Mouse (Mus musculus): ENCODE measurements around the gene B9d2.

Gene B9d2

DNA sequence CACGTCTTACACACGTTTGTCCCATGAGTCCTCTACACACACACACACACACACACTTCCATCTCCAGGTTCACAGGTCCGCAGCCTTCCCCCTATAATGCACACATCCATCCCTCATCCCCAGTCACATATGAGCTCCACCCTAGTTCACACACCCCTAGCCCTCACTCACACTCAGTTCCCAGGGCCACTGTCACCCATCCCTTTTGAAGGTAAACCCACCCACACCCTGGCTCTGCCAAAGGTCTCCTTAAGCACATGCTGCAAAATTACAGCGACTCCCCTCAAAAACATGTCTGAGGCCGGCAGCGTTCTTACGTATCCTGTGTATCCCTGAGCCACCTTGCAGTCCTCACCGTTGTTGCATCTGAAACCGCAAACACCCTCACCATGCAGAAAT, 6.3 kb upstream of the B9d2 start:
- DNase-seq (ENCODE audit: low read depth, low spot score): no peak

DNA sequence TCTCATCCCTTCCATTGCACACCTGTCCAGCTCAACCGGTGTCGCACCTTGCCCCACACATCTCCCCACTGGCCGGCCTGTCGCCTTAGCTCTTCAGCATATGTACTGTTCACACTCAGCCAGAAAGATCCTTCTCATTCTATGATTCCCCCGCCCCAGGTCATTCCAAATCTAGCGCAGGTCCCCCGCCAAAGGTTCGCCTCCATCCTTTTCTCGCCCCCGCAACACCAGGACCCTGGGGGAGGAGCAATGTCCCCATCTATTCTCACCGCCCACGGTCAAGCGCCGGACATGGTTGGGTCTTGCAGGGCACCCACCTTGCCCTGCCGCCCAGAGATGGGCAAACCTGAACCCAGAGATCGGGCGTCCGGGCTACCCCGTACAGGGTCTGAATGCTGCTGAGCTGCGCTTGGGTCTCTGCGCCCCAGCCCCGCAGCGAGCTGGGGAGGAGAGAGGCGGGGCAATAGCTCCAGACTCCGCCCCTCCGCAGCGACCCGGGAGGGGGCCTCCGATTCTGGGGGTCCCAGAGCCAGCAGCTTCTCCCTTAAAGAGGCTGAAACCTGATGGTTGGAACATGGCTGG, 5.8 kb upstream of the B9d2 start, which contains the start of gene Tmem91:
Gene Tmem91 (minus strand): TSS at position 448 of the 582 bp plus-strand sequence.
- no peak for DNase-seq (ENCODE audit: low read depth, low spot score)

DNA sequence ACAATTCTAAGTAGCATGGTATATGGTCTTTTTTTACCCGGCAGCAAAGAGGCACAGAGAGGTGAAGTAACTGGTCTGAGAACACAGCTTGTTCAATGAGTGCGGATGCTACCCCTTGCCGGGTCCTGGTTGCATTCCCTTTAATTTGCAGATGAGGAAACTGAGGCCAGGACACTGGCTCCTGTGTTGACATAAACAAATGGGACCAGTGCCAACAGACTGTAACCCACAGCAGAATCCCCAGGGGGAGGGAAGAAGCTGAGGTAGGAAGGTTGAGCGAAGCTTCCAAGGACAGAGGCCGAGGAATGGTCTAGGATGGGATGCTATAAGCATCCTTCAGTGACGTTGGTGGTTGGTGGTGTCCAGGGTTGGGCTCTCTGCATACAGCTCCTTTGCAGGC, 5.2 kb upstream of the B9d2 start:
- no peak for DNase-seq (ENCODE audit: low read depth, low spot score)

DNA sequence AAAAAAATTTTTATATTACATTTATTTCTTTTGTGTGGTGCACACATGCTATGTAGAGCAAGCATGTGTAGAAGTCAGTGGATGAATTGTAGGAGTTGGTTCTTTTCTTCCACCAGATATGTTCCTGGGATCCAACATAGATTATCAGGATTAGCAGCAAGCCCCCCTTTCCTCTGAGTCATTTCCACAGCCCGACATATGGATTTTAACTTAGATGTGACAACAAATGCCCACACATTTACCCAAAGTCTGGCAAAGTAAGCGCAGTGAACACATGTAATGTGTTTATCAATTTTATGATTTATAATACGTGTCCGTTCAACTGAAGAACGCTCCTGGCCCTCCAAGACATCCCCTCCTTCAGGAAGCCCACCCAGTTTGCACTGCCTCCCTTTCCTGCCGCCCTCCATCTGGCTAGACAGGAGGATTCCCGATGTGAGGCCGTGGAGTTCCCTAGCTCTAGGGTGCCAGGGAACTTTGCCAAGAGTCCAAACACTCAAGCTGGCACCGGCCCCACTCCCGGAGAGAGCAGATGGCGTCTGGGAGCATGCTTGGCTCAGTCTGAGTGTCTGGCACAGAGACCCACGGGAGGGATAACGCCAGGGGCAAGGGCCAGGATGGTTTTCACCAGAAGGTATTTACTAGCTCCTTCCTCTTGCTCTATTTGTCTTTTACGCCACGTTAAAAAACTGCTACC, 4.3 kb upstream of the B9d2 start:
- peak; percentile 76 for DNase-seq (ENCODE audit: low read depth, low spot score)

DNA sequence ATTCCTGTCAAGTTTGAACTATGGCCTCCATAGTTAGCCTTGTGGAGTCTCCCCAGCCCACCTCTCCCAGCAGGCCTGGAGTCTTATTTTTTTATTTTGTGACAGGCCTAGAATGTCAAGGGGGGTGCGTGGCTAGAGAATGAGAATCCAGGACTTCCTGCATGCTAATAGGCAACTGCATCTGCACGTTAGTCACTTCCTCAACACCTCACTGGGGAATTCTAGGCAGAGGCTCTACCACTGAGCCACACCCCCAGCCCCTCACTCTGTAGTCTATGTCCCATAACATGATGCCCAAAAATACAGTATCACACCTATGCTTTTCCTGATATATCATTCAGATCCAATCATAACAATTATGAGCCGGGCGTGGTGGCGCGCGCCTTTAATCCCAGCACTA, 3.6 kb upstream of the B9d2 start:
- no peak for DNase-seq (ENCODE audit: low read depth, low spot score)

DNA sequence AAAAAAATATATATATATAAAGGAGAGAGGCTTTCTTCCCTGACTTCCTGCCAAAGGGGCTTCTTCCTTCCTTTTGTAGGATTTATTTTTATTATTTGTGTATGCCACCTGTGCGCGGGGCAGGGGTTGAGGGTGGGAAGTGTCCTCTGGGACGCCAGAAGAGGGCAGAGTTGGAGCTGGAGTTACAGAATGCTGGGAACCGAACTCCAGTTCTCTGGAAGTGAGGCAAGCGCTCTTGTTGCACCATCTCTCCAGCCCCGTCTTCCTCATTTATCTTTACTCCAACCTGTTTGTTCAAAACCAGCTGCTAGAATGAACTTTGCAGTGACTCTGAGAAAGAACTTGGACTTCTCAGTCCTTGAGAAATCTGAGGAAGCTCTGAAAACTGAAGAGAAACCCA, 609 bp upstream of the B9d2 start:
- DNase-seq (ENCODE audit: low read depth, low spot score): no peak

DNA sequence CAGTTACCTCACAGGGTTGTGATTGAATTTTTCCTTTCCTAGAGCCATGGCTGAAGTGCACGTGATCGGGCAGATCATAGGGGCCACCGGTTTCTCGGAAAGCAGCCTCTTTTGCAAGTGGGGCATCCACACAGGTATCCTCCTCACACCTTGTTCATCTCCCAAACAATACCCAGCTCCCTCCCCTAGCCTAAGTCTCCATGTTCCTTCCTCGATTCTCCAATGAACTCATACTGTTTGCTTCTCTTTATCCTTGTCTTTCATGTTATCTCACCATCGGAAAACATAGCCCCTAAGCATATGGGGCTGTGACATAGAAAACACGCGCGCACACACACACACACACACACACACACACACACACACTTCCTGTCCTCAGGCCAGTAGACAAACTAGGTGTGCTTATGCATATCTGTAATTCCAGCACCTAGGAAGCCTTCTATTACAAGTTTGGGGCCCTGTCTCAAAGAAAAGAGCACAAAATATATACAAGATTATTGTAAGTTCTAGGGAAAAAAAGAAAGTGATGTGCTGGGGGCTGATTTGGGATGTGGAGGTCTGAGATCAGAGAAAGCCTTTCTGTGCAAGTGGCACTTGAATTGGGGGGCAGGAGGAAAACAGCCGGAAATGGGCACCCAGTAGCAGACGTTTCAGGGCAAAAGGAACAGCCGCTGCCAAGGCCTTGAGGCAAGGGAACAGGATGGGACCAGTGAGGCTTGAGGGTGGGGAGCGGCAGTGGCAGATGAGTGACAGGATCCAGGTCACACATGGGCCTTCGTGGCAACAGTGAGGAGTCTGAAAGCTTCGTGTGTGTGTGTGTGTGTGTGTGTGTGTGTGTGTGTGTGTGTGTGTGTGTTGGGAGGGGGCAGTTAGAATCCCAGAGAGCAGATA, 1.0 kb downstream of the B9d2 start:
- DNase-seq (ENCODE audit: low read depth, low spot score): no peak

DNA sequence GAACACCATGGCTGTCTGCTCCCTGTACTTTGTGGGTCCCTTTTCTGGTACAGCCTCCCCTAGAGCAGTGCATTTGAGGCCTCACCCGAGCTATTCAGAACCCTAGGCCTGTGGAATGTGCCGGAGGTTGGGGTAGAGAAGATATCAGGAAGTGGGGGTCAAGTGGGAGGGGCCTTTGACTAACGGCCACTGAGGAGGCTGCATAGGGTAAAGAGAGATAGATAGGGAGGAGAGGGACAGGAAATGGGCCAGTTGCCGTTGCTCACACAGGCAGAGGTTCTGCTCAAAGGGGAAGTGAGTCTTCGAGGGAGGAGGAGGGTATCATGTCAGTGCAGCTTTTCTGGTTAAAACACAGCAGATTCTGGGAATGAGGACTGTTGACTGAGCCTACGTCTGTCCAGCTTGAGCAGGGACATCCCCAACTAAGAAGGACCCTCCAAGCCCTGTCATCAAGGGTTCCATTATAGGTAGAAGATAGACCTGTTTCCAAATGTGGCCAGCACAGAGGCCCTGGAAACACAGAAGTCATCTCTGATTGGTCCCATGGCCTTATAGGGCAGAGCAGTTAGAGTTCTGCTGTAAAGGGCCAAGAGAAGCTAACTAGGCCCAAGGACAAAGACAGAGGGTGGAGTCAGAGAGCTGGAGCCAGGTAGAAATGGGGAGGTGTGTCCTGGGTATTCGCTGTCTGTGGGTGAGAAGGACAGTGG, 3.0 kb downstream of the B9d2 start:
- DNase-seq (ENCODE audit: low read depth, low spot score): no peak

DNA sequence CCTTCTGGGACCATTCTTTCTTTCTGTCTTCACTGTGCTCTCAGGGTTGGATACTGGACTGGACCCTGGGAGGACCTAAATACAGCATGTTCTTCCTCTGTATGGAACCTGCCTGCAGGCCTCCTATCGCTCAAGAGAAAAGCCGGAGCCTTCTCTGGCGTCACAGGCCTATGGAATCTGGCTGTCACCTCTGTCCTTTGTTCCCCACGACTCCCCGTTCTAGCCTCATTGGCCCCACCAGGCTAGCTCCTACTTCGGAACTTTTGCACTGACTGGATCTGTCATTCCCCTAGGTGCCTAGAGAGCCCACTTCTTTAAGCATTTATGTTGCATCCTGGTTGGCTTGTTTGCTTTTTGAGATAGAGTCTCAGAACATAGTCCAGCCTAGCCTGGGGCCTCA, 4.1 kb downstream of the B9d2 start:
- DNase-seq (ENCODE audit: low read depth, low spot score): no peak

DNA sequence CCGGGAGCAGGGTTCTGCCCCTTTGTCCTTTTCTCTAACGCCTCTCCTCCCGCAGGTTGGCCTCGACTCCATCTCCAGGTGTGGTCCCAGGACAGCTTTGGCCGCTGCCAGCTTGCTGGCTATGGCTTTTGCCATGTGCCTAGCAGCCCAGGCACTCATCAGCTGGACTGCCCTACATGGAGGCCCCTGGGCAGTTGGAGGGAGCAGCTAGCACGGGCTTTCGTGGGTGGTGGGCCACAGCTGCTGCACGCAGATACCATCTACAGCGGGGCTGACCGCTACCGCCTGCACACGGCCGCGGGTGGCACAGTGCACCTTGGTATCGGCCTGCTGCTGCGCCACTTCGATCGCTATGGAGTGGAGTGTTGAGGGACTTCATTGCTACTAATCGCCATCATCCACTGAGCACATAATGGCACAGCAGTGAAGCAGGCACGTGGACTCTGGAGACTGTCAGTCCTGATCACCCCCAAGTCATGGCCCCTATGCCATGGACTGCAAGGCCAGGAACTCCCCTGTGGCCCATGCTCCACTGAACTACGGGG, 5.4 kb downstream of the B9d2 start:
- DNase-seq (ENCODE audit: low read depth, low spot score): no peak

DNA sequence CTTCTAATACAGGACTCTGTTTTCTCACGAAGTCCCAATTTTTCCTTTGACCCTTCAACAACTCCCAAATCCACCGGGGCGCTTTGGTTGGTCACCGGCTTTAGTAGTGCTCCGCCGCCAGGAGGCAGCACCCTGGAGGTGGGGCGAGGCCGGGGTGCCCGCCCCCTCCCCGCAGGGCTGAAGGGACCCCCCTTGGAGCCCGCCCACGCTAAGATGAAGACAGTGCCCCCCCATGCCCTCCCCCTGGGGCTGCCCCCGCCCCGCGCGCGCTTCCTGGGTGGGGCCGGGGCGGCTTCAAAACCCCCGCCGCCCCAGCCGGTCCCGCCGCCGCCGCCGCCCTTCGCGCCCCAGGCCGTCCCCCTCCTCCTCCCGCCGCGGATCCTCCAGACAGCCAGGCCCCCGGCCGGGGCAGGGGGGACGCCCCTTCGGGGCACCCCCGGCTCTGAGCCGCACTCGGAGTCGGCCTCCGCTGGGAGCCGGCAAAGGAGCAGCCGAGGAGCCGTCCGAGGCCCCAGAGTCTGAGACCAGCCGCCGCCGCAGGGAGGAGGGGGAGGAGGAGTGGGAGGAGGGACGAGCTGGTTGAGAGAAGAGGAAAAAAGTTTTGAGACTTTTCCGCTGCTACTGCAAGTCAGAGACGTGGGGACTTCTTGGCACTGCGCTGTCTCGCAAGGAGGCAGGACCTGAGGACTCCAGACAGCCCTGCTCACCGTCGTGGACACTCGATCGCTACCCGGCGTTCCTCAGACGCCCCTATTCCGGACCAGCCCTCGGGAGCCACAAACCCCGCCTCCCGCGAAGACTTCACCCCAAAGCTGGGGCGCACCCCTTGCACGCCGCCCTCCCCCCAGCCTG, 6.3 kb downstream of the B9d2 start, which contains the start of gene Tgfb1:
Gene Tgfb1 (plus strand): TSS at position 323 of the 852 bp plus-strand sequence.
- no peak for DNase-seq (ENCODE audit: low read depth, low spot score)

DNA sequence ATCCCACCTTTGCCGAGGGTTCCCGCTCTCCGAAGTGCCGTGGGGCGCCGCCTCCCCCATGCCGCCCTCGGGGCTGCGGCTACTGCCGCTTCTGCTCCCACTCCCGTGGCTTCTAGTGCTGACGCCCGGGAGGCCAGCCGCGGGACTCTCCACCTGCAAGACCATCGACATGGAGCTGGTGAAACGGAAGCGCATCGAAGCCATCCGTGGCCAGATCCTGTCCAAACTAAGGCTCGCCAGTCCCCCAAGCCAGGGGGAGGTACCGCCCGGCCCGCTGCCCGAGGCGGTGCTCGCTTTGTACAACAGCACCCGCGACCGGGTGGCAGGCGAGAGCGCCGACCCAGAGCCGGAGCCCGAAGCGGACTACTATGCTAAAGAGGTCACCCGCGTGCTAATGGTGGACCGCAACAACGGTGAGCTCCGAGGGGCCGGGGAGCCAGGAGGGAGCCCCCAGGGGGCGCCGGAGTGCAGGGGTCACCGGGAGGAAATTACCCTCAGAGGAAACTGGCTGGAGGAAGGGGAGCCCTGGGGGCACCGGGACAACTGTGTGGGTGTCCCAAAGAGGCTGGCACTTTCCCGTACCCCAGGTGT, 7.3 kb downstream of the B9d2 start:
- DNase-seq (ENCODE audit: low read depth, low spot score): no peak

DNA sequence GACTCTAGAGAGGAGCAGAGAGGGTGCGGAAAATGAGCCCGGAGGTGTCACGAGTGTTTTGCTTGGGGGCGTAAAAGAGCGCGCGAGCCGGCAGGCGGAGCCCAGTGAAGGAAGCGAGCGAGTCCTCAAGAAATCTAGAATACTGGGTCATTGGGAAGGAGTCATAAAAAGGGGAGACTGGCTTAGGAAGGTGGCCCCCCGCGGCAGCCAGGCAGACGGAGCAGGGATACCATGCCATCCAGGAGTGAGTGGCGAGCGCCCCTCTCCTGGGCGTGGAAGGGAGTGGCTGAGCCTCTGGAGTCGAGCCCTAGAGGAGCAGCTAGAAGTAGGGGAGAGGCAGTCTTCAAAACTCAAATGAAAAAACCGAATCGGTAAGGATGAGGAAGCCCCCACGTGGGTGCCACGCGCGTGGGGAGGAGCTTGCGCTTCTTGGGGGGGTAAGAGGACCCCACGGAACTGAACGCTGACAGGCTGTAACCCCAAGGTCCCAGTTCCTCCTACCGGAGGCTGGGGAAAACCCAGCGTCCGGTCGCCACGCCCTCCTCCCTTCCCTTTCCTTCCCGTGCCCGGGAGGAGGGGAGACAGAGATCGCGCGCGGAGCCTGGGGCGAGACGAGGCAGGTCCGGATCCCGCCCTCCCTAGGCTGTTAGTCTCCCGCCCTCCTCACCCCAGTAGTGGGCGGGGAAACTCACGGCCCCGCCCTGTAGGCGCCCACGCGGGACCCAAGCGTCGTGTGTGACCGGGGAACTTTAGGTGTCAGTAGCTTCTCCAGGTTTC, 8.4 kb downstream of the B9d2 start:
- no peak for DNase-seq (ENCODE audit: low read depth, low spot score)

DNA sequence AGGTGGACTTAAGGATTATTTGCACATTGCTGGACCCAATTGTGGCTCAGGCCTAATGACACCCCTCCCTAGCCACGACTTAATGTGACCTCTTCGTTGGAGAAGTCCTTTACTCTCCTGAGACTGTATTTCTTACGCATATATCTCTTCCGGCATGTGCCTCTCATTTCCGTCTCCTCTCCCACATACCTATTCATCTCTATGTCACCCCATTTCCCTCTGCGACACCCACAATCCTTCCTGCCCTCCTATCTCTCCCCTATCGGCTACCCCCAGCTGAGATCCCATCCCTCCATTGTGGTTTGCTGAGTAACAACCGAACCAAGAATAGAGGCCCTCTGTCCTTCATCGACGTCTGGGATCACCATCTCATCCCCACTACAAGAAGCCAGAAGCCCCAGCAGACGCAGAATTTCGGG, 9.0 kb downstream of the B9d2 start:
- no peak for DNase-seq (ENCODE audit: low read depth, low spot score)

DNA sequence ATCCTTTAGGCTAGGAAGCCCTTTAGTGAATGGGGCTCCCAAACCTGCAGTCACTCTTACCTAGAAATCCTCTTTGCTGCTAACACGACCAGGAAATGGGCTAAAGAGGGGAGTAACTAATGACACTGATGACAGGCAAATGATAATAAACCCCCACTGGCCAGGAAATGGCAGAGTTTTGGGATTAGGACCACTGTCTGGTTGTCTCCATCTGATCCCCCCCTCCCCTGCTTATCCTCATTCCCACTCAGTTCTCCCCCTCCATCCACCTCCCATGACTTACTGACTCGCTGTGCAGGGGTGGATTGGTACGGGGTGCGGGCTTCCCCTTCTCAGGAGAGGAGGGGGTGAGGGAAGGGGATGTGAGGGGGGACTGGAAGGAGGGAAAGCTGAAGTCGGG, 9.5 kb downstream of the B9d2 start:
- no peak for DNase-seq (ENCODE audit: low read depth, low spot score)

DNA sequence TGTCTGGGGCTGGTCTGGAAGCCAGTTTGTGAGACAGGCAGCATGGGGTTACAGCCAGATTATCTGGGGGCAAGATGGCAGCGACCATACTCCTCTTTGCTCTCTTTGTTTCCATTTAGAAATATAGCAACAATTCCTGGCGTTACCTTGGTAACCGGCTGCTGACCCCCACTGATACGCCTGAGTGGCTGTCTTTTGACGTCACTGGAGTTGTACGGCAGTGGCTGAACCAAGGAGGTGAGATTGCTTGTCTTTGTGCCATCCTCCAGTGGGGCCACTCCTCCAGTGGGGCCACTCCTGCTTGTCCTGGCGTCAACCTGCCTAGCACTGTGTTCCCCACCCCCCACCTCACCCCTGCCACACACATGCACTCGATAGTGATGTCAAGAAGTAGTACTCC, 13.5 kb downstream of the B9d2 start:
- DNase-seq (ENCODE audit: low read depth, low spot score): no peak

DNA sequence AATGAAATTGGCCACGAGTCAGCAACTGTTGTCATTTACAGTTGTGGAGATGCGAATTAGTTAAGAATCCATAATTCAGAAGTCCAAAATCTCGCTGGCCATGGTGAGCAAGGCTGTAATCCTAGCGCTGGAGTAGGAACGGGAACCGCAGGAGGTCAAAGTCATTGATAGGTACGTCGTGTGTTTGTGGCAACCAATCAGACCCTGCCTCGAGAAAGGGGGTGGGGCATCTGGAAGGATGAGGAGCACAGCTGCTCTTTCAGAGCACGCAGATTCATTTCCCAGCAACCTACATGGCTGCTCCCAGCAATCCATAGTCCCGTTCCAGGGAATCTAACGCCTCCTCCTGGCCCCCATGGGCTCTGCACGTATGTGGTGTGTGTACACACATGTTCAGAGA, 19.3 kb downstream of the B9d2 start:
- no peak for DNase-seq (ENCODE audit: low read depth, low spot score)

DNA sequence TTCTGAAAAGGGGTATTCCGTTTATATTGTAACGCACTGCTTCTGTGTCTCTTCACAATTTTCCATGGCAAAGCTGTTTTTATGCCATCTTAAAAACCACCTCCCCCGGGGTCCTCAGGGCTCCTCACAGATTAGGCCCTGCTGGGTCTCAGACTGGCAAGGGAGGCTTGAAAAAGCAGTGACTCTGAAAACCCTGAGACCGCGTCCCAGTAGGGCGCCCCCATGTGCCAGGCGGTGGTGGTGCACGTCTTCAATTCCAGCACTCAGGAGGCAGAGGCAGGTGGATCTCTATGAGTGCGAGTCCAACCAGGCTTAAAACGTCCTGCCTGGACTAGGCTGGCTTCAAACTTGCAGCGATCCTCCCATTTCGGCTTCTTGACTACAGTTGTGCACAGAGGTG, 20.2 kb downstream of the B9d2 start:
- no peak for DNase-seq (ENCODE audit: low read depth, low spot score)

DNA sequence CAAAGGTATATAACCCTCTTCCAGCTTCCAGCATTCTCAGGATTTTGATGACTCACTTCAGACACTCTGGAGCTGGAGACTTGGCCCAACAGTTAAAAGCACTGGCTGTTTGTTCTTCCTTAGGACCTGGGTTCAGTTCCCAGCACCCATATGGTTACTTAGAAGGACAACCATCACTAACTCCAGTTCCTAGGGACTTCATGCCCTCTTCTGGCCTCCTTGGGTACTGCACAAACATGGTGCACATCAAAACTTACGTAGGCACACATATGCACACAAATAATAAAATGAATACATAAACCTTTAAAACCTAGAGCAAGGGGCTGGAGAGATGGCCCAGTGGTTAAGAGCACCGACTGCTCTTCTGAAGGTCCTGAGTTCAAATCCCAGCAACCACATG, 21.8 kb downstream of the B9d2 start:
- DNase-seq (ENCODE audit: low read depth, low spot score): no peak

Data from retina, postnatal 7 days (tissue).